Mouse (Mus musculus): ENCODE data around the gene Plekhg6. TPM values are rescaled to one million over a fixed set of nuclear protein-coding genes. Genes with fewer than 3 reads are reported as not detected.

Plekhg6 gene
- total RNA-seq, 2 experiments from 2014 or later, result not detected

DNA sequence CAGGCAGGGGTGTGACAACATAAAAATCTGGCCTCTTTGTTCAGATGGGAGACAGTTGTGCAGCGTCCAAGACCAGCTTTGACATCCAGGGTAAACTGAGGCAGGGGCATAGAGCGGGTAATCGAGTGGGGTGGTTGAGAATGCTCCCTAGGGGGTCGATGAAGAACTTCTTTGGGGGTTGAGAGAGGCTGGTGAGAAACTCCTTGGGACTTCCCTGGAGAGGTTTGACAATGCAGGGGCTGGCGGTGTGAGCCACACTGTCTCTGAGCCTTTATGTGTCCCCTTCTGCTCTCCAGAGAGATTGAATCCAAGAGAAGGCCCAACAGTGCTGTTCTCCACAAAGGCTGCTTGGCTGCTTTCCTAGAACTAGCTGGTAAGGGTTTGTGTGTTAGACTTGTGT, 9.3 kb upstream of the Plekhg6 start:
- no peak for DNase-seq
- intact Hi-C loops (cut with DNase I), result no loop called here

DNA sequence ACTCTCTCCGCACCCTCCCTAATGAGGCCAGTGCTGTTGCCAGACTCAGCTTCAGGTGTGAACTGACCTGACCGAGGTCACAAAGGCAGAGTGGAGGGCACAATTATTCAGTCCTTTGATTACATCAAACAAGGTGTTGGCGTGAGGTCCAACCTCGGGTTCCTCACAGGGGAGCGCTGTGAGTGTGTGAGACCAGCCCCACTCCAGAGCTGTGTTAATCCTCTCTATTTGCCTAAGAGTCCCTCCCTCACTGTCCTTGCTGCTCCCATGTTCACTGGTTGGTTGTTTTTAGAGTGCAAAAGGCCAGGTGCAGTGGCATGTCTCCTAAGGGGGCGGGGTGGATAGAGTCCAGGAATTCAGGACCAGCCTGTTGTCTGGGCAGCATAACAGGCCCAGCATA, 5.5 kb upstream of the Plekhg6 start:
- DNase-seq, result no peak
- intact Hi-C loops (cut with DNase I), result no loop called here

DNA sequence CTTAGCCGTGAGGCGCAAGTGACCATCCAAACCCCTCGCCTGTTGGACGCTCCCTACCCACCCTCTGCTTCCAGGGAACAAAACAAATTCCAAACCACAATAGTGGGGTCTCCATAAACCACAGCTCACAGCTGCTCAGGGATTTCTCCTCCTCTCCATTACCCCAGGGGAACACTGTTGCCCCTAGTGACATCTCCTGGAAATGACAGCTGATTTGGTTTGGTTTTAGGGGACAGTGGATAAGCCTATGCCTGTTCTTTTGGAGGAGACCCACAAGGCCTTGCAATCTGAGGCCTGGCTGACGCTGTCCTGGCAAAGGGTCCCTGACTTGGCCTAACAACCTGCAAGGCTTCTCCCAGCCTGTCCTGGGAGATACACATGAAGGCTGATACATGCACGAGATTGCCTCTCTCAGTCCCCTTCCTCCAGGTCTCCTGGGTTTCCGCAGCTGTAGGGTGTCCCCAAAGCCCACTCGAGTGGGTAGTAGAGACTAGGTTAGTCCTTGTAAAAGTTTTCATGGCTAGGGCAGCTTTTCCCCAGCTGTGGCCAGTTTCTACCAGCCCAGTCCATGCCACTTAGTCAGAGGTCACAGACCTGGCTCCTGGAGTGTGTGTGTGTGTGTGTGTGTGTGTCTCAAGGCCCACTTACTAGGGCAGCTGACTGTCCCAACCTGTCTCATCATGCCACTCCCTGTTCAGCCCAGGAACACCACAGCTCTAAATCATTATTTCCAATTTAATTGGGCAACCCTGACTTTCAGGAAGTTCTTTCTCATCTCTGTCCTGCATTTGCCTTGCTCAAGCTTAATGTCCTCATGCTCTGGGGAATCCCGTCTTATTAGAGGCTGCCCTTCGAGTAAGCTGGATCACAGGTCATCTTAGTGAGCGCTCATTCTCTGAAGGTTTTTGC, 4.7 kb upstream of the Plekhg6 start:
- DNase-seq, result no peak
- intact Hi-C loops (cut with DNase I), result no loop called here

DNA sequence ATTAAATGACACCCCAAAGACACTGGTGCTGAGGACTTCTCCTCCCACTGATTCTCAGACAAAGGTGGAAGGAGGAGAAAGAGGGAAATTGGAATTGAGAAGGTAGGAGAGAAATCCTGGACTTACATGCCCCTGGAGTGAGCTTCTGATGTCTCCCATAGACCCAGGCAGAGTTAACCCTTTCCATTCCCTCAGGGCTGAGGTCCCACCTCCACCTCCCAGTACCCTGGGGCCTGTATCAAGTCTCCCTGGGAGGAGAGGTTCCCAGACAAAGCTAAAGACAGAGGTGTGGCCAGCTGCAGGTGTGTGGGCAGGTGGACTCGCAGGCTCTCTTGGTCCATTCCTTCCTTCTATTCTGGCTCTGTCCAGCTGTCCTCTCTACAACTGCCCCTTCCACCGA, 1.4 kb upstream of the Plekhg6 start:
- intact Hi-C loops (cut with DNase I), result no loop called here
- DNase-seq, result no peak

DNA sequence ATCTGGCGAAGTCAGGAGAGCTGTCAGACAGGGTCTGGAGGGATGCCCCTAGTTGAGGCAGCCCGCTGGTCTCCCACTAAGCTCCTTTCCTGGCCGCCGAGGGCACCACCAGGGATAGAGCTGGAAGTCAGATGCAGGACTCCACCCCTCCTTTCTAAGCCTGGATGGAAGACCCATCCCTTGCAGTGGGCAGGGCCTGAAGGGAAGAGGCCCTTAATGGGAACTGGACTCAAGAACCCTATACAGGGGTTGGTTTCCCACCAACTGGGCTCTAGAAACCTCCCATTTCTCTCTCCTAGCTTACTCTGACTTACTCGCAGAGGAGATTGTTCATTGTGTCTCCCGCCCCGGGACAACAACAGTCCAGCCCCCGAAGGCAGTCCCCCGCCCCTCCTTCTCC, 812 bp downstream of the Plekhg6 start:
- intact Hi-C loops (cut with DNase I), result no loop called here
- DNase-seq, result no peak

DNA sequence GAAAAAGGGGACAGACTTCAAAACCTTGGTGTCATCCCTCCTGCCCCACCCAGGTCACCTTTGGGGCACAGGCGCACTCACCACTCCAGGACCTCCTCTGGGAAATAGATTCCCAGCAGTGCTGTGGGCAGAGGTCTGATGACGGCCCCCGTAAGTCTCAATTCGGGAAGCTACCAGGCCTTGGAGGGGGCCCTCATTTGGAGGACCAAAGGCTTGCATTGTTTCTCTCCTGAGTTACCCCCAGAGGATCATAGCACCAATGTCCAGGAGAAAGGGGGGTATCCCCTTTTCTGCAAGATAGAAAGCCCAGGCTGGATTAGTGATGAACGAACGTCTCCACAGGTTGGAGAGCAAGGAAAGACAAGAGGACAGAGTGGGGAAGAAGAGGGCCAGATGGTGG, 2.0 kb downstream of the Plekhg6 start:
- DNase-seq, result no peak
- intact Hi-C loops (cut with DNase I), result no loop called here

DNA sequence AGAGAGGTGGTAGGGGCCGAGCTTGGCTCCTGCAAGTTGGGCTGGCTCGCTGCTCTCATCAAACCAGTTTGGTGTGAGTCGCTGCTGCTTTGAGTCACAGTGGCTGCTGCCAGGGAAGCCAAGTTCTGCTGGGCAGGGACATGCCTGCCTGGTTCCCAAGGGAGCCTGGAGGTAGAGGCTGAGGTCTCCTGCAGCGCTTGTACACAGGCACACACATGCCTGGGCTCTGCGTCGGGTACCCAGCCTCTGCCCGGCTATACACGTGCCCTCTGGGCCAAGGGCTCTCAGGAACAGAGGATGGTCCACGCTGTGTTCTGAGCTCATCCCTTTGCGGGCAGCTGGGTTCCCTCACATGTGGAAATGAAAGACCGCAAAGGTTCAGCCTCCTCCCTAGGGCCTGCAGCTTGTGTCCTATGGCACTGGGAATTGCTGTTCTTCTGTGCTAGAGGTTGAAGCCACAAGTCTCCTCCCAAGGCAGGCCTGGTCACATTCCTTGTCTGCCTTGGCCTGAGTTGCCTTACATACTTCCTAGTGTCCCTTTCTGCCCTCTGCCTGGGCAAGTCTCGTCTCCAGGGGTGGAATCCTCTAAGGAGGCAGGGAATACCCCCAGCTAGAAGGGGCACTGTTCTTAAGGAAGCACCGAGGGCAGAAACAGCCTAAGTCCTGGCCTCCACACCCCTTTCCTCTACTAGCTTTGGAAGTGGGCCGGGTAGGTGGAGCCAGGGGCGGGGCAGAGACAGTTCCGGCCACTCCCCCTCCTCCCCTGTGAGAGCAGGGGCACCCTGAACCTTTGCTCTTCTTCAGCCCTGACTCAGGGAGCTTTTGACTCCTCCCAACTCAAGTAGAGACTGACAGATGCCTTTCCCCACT, 2.8 kb downstream of the Plekhg6 start:
- intact Hi-C loops (cut with DNase I), result no loop called here
- DNase-seq, result peak; percentile 64 to 72

DNA sequence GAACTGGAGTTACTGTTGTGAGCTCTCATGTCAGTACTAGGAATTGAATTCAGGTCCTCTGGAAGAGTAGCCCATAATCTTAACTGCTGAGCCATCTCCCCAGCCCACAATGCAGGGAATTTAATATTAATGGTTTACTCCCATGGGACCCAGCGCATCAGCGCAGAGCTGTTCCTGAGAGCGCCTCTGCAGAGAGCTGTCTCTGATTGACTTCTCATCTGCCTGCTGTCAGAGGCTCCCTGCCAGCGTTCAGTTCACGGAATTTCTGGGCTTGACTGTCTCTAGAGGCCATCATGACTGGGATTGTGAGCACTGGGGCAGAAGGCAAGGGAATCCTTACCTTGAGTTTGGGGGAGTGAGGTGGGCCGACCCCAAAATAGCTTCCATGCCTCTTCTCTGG, 3.6 kb downstream of the Plekhg6 start:
- DNase-seq, result no peak
- intact Hi-C loops (cut with DNase I), result no loop called here

DNA sequence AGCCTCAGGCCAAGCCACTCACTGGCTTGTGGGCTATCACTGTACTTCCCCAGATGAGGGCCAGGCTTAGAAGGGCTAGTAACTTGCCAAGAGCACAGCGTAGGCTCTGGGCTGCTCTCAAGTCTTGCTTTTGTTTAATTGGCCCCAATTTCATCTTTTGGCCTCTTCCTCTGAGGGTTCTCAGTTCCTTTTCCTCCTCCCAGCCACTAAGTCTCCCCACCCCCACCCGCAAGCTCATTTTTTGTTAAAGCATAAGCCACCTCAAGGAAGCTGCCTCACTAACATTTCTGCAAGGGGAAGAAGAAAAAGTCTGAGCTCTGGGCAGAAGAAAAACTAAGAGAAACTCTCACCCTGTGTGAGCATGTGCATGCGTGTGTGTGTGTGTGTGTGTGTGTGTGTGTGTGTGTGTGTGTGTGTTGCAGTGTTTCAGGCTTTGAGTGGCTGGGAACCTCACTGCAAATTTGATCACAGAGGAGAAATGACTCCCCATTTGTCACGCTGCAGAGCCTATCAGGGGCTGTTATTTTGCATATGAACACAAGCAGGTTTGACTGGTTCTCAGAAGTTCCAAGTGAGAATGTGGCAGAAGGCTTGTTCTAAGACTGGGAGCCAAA, 12.7 kb downstream of the Plekhg6 start:
- DNase-seq, result no peak
- intact Hi-C loops (cut with DNase I), result no loop called here

DNA sequence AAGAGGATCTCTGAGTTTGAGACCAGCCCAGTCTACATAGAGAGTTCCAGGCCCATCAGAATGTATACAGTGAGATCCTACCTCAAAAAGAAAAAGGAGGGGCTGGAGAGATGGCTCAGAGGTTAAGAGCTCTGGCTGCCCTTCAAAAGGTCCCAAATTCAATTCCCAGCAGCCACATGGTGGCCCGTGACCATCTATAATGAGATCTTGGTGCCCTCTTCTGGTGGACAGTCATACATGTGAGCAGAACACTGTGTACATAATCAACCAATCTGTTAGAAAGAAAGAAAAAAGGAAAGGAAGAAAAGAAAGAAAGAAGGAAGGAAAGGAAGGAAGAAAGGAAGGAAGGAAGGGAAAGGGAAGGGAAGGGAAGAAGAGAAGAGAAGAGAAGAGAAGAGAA, 14.5 kb downstream of the Plekhg6 start:
- no peak for DNase-seq
- intact Hi-C loops (cut with DNase I), result loop anchor here (1.0 kb wide), 1 partner anchor 91 kb away; no protein-coding TSS in a partner anchor

DNA sequence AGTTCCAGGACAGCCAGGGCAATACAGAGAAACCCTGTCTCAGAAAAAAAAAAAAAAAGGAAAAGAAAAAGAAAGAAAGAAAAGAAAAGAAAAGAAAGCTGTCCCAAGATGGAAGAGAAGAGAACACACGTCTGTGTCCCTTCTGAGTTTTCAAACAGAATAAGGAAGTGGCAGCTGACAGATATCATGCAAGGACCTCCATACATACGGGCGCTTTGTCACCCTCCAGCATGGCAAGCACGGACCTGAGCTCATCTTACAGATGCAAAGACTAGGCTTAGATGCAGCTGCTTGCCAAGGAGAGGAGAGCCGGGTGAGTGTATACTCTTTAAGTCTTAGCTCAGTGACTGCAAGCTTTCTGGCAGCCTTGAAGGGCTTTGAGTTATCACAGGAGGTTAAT, 15.1 kb downstream of the Plekhg6 start:
- DNase-seq, result no peak
- intact Hi-C loops (cut with DNase I), result loop anchor here (2.0 kb wide), 1 partner anchor 53 kb away; the partner anchor contains the start of gene Ltbr

DNA sequence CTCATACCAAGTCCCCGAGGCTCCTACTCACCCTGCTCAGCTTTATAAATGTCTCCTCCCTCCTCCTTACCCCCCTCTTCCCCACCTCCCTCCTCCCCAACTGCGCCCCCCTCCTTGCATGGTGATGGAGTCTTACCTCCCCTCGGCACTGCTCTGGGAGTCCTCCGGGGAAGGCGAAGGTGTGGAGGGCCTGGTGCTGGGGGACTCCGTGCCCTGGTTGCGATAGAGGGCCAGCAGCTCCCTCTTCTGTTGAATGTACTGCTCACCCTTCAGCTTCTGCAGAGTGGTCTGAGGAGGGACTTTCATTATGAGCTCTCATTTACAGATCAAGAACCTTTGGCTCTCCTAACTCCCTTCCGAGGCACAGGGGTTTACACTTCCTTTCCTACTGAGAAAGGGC, 16.1 kb downstream of the Plekhg6 start:
- intact Hi-C loops (cut with DNase I), result loop anchor here (2.0 to 5.0 kb wide), 2 partner anchors 52 to 147 kb away; partner anchors contain the start of genes Ltbr and Vamp1
- no peak for DNase-seq

DNA sequence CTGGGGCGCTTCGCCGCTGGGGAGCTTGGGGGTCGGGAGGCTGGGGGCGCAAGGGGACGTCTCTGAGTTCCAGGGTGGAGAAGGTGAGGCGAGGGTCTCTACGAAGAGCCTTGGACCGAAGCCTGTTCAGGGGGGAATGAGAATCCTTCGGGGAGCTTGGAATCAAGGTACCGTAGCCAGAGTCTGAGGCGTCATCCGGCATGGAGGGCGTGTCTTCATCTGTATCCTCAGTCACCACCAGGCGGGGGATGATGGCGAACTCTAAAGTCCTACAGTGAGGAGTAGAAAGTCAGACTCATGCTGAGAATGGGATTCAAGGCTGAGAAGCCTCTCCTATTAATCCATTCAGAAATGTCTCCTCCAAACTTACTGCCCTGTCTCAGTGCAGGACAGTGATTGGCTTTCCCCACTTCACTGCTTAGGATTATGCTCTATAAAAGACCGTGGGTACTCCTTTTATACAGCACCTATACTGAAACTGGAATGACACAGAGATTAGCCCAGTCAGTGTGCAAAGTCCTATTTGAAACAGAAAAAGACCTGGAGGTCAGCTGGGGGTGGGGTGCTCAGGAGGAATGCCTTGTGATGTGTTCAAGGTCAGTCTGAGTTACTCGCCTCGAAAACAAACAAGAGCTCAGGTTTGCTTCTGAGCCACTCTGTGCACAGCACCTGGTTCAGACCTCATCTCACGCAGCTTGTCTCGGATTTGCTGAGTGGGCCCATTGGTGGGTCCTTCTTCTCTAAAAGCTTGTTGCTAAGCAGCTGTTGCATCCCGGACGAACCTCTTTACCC, 16.9 kb downstream of the Plekhg6 start:
- intact Hi-C loops (cut with DNase I), result loop anchor here (2.0 to 5.0 kb wide), 3 partner anchors 35 to 146 kb away; partner anchors contain the start of genes Ltbr and Vamp1
- no peak for DNase-seq

DNA sequence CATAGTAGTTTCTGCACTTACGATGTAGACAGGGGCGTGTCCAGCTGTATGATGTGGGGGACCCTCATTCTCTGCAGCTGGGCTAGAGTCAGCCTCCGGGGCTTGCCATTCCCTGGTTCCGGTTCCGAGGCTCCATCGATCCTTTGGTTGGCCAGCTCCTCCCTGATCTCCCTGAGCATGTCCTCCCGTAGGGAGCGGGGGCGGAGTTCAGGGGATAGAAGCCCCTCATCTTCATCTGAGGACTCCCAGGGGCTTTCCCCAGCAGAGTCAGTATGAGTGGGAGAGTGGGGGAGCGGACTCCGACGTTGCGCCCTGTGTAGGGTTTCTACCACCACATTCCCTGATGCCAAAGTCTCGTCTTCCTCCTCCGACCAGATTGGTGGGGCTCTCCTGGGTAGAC, 17.6 kb downstream of the Plekhg6 start:
- intact Hi-C loops (cut with DNase I), result loop anchor here (2.0 to 5.0 kb wide), 2 partner anchors 34 to 146 kb away; partner anchors contain the start of gene Vamp1
- DNase-seq, result no peak

DNA sequence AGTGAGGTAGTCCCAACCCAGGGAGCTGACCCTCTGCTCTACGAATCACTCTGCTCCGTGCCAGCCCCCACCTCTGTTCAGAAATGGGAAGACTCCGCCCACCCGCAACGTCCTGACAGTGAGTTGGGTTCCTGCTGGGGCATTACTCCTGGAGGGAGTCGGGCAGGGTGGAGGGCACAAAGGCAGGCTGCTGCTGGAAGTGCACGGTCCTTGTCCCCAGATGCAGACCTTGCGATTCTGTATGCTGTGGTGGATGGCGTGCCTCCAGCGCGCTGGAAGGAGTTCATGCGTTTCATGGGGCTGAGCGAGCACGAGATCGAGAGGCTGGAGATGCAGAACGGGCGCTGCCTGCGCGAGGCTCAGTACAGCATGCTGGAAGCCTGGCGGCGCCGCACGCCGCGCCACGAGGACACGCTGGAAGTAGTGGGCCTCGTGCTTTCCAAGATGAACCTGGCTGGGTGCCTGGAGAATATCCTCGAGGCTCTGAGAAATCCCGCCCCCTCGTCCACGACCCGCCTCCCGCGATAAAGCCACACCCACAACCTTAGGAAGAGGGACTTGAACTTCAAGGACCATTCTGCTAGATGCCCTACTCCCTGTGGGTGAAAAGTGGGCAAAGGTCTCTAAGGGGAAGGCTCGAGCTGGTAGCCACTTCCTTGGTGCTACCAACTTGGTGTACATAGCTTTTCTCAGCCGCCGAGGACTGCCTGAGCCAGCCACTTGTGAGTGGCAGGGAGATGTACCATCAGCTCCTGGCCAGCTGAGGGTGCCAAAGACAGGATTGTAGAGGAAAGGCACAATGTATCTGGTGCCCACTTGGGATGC, 18.9 kb downstream of the Plekhg6 start:
- DNase-seq, result peak in 1 of 2 experiments; percentile 65
- intact Hi-C loops (cut with DNase I), result loop anchor here (2.0 to 5.0 kb wide), 2 partner anchors 33 to 144 kb away; partner anchors contain the start of gene Vamp1

DNA sequence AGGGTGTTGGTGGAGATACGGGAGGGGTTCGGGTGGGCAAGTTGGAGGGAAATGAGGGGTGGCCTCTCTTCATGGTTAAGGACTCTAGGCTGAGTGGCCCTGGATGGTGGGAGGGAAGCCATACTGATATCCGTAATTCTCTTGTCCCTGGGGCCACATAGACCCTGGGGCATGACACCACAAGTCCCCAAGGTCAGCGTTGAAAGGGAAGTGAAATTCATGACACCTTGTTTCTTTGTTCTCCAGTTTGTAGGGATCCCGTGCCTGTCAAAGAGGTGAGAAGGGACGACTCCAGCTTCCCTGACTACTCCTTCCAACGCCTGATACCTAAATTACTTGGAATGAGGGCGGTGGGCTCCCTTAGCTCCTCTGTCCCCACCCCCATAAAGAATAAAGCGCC, 19.7 kb downstream of the Plekhg6 start:
- no peak for DNase-seq
- intact Hi-C loops (cut with DNase I), result loop anchor here (5.0 kb wide), 1 partner anchor 144 kb away; the partner anchor contains the start of gene Vamp1

DNA sequence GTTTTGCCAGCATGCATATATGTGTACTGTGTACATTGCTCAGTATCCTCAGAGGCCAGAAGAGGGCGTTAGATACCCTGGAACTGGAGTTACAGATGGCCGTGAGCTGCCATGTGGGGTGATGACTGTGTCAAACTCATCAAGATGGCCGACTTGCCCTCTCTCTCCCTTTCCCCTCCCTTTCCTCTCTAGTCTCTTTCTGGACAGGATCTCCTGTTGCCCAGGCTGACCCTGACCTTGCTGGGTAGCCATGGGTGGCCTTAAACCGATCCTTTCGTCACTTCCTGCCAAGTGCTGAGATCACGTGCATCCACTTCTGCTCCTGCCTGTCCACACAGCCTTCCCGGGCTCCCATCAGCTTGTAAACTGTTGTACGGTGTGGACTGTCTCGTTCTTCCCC, 20.6 kb downstream of the Plekhg6 start:
- intact Hi-C loops (cut with DNase I), result loop anchor here (5.0 kb wide), 1 partner anchor 143 kb away; the partner anchor contains the start of gene Vamp1
- DNase-seq, result no peak

DNA sequence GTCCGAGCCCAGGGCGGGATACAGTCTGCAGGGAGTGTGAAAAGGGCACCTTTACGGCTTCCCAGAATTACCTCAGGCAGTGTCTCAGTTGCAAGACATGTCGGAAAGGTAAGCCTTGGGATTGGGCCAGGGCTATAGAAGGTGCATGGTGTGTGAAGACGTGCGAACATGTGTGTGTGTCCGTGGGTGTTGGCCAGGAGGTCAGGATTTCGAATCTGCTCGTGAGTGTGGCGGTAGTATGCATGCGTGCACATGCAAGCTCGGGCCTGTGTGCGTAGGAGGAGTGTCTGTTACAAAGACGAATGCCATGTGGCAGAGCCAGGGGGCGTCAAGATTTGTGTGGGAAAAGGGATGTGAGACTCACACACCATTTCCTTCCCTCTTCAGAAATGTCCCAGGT, 23.3 kb downstream of the Plekhg6 start:
- DNase-seq, result no peak
- intact Hi-C loops (cut with DNase I), result no loop called here

DNA sequence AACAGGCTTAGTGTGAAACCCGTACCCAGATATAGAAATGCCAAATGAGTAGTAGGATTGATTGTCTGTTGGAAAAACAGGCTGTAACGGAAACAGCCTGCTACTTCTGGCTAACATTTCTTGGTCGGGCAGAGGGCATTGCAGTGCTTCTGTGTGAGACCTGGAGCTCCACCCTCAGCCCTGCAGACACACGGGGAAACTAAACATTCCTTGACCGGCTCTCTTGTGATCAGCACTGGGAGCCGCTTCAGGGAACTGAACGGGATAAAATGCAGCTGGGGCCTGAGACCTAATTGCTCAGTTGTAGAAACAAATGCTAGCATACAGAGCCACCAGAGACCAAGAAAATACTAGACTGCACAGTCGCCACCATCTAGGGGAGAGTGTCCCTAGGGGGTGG, 24.3 kb downstream of the Plekhg6 start:
- intact Hi-C loops (cut with DNase I), result no loop called here
- DNase-seq, result no peak

Measured in heart, postnatal 10 days (tissue).